Mouse (Mus musculus) lung, postnatal 0 days (tissue): ENCODE measurements around the gene Prss56. TPM values are rescaled to one million over a fixed set of nuclear protein-coding genes. Genes with fewer than 3 reads are reported as not detected.

Source experiments
- ATAC-seq: fragments of 200-750 bp; cut with Nextera tagmentation; 2 replicates; pipeline ENCODE4 v1.8.0; 2017; ENCODE audit warnings: moderate library complexity
- DNase-seq: peaks from one replicate; pipeline ENCODE4 v3.0.0-alpha.2; 2016; ENCODE audit warnings: low spot score
- H3K27ac ChIP-seq: fragments of 300-500 bp; sonication (generic); 2 replicates; pipeline ENCODE4 v1.5.1; 2014; ENCODE audit warnings: antibody characterized with exemption, mild to moderate bottlenecking, low read length, mixed read lengths
- H3K27me3 ChIP-seq: fragments of 300-500 bp; sonication (generic); replicated peaks from 2 replicates; pipeline ENCODE4 v1.6.1; 2014; ENCODE audit warnings: low read length, mixed read lengths; ENCODE audit not compliant: insufficient read depth
- H3K36me3 ChIP-seq: fragments of 300-500 bp; sonication (generic); 2 replicates; pipeline ENCODE4 v1.6.1; 2014; ENCODE audit warnings: low read length, mixed read lengths; ENCODE audit not compliant: insufficient read depth
- H3K4me1 ChIP-seq: fragments of 300-500 bp; sonication (generic); 2 replicates; pipeline ENCODE4 v1.6.1; 2014; ENCODE audit warnings: antibody characterized with exemption, low read depth, low read length, mixed read lengths; ENCODE audit not compliant: insufficient read depth
- H3K4me2 ChIP-seq: fragments of 300-500 bp; sonication (generic); replicated peaks from 2 replicates; pipeline ENCODE4 v1.6.1; 2014; ENCODE audit warnings: low read depth, mild to moderate bottlenecking, low read length, moderate library complexity, mixed read lengths
- H3K4me3 ChIP-seq: fragments of 300-500 bp; sonication (generic); 2 replicates; pipeline ENCODE4 v1.5.1; 2014; ENCODE audit warnings: low read depth, low read length
- H3K9ac ChIP-seq: fragments of 300-500 bp; sonication (generic); replicated peaks from 2 replicates; pipeline ENCODE4 v1.6.1; 2014; ENCODE audit warnings: low read depth, mild to moderate bottlenecking
- H3K9me3 ChIP-seq: fragments of 300-500 bp; sonication (generic); 2 replicates; pipeline ENCODE4 v1.6.1; 2016; ENCODE audit warnings: low read length, mixed read lengths
- CTCF ChIP-seq: IDR thresholded peaks from 2 replicates; pipeline ENCODE4 v1.5.1; 2016; ENCODE audit warnings: antibody characterized with exemption, mild to moderate bottlenecking
- EP300 ChIP-seq: IDR thresholded peaks from 2 replicates; pipeline ENCODE4 v1.6.1; 2016; ENCODE audit warnings: antibody characterized with exemption, mild to moderate bottlenecking, control low read depth
- WGBS: fragments of 180-500 bp; shearing (Covaris S2); extraction: QIAGEN DNeasy Blood & Tissue Kit; methylation state at CpG from one replicate; pipeline ENCODE4 v1.1.7; 2014; 5-methylcytosine and 5-hydroxymethylcytosine counted together
- polyA plus RNA-seq: library from polyadenylated mRNA; unstranded; fragments of >200 nt; fragmentation: Nextera tagmentation; extraction: Ambion mirVana; gene quantifications from 2 replicates; pipeline ENCODE4 v1.2.1, GENCODE M21; 2015

Prss56 gene
- polyA plus RNA-seq, 1 experiment from 2014 or later = not detected

DNA sequence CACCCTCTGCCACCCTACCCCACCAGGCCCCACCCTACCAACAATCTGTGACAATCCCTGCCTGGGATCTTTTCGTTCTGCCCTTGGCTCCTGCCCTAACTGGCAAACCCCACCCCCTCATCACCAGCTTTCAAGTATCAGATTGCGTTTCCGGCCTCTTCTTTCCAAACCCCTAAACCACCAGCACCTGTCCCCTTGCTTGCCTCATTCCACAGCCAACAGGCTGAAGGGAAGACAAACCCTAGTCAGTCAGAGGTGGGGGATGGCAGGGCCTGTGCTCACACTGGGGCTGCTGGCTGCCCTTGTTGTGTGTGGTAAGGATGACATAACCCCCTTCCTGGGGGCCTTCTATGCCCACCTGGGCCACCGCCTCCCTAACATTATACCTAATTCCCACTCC, 7.3 kb downstream of the Prss56 start, which contains the start of gene Chrnd:
Gene Chrnd, plus strand, starts transcription at position 179 of the 400 bp plus-strand sequence.
- Histone ChIP-seq H3K9me3 (no peaks in the 10 kb centered on the region), H3K4me2 (no peak within 1 kb of the TSS), H3K4me3 (no peak within 1 kb of the TSS), H3K9ac (no peak within 1 kb of the TSS), H3K4me1 (no peaks in the 10 kb centered on the region), H3K27ac (no peak within 1 kb of the TSS), H3K27me3 (peaks cover 16% of the 10 kb centered on the region), H3K36me3 (no peaks in the 10 kb centered on the region)
- WGBS = 26% methylated on average over 4 of the region's 4 CpGs
- TF ChIP-seq CTCF (no peak), EP300 (no peak)
- DNase-seq = no peak
- ATAC-seq = no peak

DNA sequence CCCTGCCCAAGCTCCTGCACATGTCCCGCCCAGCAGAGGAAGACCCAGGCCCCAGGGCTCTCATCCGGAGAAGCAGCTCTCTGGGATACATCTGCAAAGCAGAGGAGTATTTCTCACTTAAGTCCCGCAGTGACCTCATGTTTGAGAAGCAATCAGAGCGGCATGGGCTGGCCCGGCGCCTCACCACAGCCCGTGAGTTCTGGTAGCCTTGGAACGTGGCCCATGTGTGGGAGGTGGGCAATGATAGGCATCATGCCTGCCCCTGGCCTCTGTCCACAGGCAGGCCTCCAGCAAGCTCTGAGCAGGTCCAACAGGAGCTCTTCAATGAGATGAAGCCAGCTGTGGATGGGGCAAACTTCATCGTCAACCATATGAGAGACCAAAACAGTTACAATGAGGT, 14.2 kb downstream of the Prss56 start:
- H3K9ac ChIP-seq = no peak overlapping the region
- H3K27me3 ChIP-seq = no peaks in the 10 kb centered on the region
- WGBS = 65% methylated on average over 9 of the region's 9 CpGs
- no peak for DNase-seq
- H3K4me3 ChIP-seq = no peak overlapping the region
- TF ChIP-seq CTCF = no peak
- no peak overlapping the region for H3K4me2 ChIP-seq
- no peak overlapping the region for H3K27ac ChIP-seq
- no peaks in the 10 kb centered on the region for H3K9me3 ChIP-seq
- H3K4me1 ChIP-seq = no peaks in the 10 kb centered on the region
- H3K36me3 ChIP-seq = no peaks in the 10 kb centered on the region
- ATAC-seq = no peak

DNA sequence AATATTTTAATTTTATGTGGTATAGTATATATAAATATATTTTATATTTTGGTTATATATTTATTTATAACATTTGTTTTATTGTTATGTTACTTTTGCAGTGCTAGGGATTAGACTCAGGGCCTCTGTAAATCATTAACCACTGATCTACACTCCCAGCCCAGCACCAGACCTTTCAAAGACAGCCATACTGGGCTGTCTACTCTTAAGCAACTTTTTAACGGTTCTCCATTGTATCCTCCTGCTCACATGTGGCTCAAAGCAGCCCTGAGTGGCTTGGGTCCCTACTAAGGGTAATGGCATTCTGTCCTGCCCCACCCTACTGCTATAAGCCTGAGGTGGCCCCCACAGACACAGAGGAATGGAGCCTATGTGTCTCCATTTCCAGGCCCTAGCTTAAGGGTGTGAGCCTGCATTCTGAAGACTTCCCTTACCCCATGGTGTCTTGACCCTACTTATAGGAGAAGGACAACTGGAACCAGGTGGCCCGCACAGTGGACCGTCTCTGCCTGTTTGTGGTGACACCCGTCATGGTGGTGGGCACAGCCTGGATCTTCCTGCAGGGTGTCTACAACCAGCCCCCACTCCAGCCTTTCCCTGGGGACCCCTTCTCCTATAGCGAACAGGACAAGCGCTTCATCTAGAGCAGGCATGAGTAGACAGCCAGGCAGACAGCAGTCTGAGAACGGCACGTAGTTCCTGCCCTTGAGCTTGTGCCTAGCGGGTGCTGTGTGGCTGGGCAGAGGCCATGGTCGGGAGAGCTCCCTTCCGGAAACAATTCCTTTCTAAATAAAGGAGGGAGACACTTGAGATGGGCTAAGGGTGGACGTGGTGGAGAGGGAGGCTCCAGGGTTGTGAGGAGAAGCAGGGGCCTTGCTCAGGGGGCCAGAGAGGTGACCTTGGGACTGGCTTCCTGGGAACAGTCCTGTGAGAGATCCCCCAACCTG, 15.3 kb downstream of the Prss56 start:
- H3K4me3 ChIP-seq = no peak overlapping the region
- WGBS = 60% methylated on average over 12 of the region's 12 CpGs
- no peak overlapping the region for H3K27ac ChIP-seq
- H3K36me3 ChIP-seq = no peaks in the 10 kb centered on the region
- no peak for ATAC-seq
- no peak for TF ChIP-seq CTCF
- no peak for TF ChIP-seq EP300
- no peaks in the 10 kb centered on the region for H3K9me3 ChIP-seq
- no peak overlapping the region for H3K4me2 ChIP-seq
- H3K4me1 ChIP-seq = no peaks in the 10 kb centered on the region
- DNase-seq = no peak
- H3K9ac ChIP-seq = no peak overlapping the region
- H3K27me3 ChIP-seq = no peaks in the 10 kb centered on the region

DNA sequence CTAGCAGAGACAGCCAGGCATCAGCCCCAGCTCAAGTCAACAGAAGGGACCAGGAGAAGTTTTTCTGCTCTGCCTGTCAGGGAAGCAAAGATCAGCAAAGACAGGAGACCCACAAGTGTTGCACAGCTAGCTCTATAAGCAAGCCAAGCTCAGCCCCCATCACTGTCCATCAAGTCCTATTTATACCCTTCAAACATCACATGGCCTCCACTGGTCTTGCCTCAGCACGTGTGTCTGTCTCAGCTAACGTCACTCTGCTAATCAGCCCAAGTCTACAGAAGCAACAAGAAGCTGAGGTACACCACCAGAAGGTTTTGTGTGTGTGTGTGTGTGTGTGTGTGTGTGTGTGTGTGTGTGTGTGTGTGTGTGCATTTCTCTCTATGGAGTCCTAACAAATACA, 17.7 kb downstream of the Prss56 start:
- WGBS = 33% methylated on average over 2 of the region's 2 CpGs
- 0 out of 2 replicates have a peak, but pooled peaks cover 2% of the 10 kb centered on the region for H3K27me3 ChIP-seq
- no peaks in the 10 kb centered on the region for H3K4me1 ChIP-seq
- H3K4me3 ChIP-seq = no peak overlapping the region
- H3K9me3 ChIP-seq = no peaks in the 10 kb centered on the region
- H3K4me2 ChIP-seq = no peak overlapping the region
- no peak overlapping the region for H3K27ac ChIP-seq
- TF ChIP-seq EP300 (no peak), CTCF (no peak)
- H3K36me3 ChIP-seq = no peaks in the 10 kb centered on the region
- H3K9ac ChIP-seq = no peak overlapping the region
- ATAC-seq = no peak
- DNase-seq = no peak

DNA sequence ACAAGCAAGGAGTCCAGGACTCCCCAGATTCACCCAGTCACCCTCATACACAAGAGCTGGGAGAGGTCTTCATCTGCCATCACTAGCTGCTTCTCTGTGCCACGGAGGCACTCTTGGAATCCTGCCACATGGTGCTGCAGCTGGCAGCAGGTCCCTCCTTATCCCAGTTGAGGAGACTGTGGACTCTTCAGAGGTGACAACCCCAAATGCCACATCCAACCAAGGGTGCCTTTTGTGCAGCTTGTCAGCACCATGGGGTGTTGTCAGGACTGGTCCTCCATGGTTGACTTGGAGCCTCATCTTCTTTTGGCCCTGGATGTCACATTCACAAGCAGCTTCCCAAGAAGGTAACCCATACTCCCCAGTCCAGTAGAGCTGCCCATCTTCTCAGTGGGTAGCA, 18.7 kb downstream of the Prss56 start:
- DNase-seq (no peak), ATAC-seq (no peak)
- H3K4me2 ChIP-seq = no peak overlapping the region
- no peak overlapping the region for H3K9ac ChIP-seq
- 0 out of 2 replicates have a peak, but pooled peaks cover 6% of the 10 kb centered on the region for H3K27me3 ChIP-seq
- no peaks in the 10 kb centered on the region for H3K4me1 ChIP-seq
- H3K27ac ChIP-seq = no peak overlapping the region
- TF ChIP-seq CTCF (no peak), EP300 (no peak)
- no peaks in the 10 kb centered on the region for H3K36me3 ChIP-seq
- H3K9me3 ChIP-seq = no peaks in the 10 kb centered on the region
- 28% methylated on average over 1 of the region's 1 CpGs for whole genome bisulfite sequencing
- no peak overlapping the region for H3K4me3 ChIP-seq

DNA sequence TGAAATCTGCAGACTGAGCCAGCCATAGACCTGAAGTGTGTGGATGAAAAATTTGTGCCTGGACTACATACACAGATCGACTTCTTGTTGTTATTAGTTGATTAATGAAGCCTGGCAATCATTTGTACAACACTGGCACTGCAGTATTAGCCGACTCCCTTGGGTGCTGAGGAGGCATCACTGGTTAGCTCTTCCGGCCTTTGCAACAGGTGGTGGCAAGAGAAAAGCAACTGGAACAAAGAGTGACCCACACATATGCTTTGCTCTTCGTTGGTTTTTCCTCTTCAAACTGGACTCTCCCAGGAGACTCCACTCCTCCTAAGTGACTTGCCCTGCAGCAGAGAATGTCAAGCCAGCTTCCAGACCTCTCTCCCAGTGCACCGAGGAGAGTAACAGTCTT, 20.7 kb downstream of the Prss56 start:
- Histone ChIP-seq H3K27ac (no peak overlapping the region), H3K4me3 (no peak overlapping the region), H3K27me3 (0 out of 2 replicates have a peak, but pooled peaks cover 6% of the 10 kb centered on the region), H3K4me2 (no peak overlapping the region), H3K9ac (no peak overlapping the region), H3K36me3 (no peaks in the 10 kb centered on the region), H3K9me3 (no peaks in the 10 kb centered on the region), H3K4me1 (no peaks in the 10 kb centered on the region)
- ATAC-seq (no peak), DNase-seq (no peak)
- 74% methylated on average over 5 of the region's 5 CpGs for WGBS
- TF ChIP-seq CTCF (no peak), EP300 (no peak)
